Mouse (Mus musculus): Measurements from ENCODE around the gene Trim25. TPM values are rescaled to one million over a fixed set of nuclear protein-coding genes. Genes with fewer than 3 reads are reported as not detected.

The Trim25 gene
- polyA plus RNA-seq, 1 experiment: 2.5 TPM

- no peak for TF ChIP-seq CTCF (IDR thresholded peaks at IDR 0.05; ENCODE audit: borderline replicate concordance, insufficient read depth, low read depth, low read length)
- no peak for TF ChIP-seq POLR2A (IDR thresholded peaks at IDR 0.05; ENCODE audit: borderline replicate concordance, insufficient read depth, low read length)
- Histone ChIP-seq H3K27ac (ENCODE audit: insufficient read depth, low read length) (no peak overlapping the region), H3K4me3 (replicated peaks; ENCODE audit: insufficient read depth, low read depth, low read length) (no peak overlapping the region), H3K27me3 (ENCODE audit: control insufficient read depth, insufficient read depth, low read length) (no peaks in the 10 kb centered on the region), H3K4me1 (ENCODE audit: control insufficient read depth, insufficient read depth, low read length) (no peaks in the 10 kb centered on the region)
- WGBS: 99% methylated on average over 3 of the region's 3 CpGs
- DNase-seq: no peak
Measured at GRCm38 (mm10) chr11:89026117-89026516, 26.9 kb downstream of the Trim25 start.

GRCm38 (mm10) chr11:89027955-89028361 is 28.8 kb downstream of the Trim25 start:
- WGBS: 71% methylated on average over 10 of the region's 10 CpGs
- TF ChIP-seq CTCF (IDR thresholded peaks at IDR 0.05; ENCODE audit: borderline replicate concordance, insufficient read depth, low read depth, low read length): no peak
- no peak for DNase-seq
- H3K4me1 ChIP-seq (ENCODE audit: control insufficient read depth, insufficient read depth, low read length): no peaks in the 10 kb centered on the region
- H3K27me3 ChIP-seq (ENCODE audit: control insufficient read depth, insufficient read depth, low read length): no peaks in the 10 kb centered on the region
- H3K4me3 ChIP-seq (replicated peaks; ENCODE audit: insufficient read depth, low read depth, low read length): no peak overlapping the region
- H3K27ac ChIP-seq (ENCODE audit: insufficient read depth, low read length): no peak overlapping the region

- Histone ChIP-seq H3K4me3 (replicated peaks; ENCODE audit: insufficient read depth, low read depth, low read length) (no peak overlapping the region), H3K4me1 (ENCODE audit: control insufficient read depth, insufficient read depth, low read length) (no peaks in the 10 kb centered on the region), H3K27ac (ENCODE audit: insufficient read depth, low read length) (no peak overlapping the region), H3K27me3 (ENCODE audit: control insufficient read depth, insufficient read depth, low read length) (no peaks in the 10 kb centered on the region)
- 67% methylated on average over 10 of the region's 10 CpGs for WGBS
- no peak for DNase-seq
- TF ChIP-seq CTCF (IDR thresholded peaks at IDR 0.05; ENCODE audit: borderline replicate concordance, insufficient read depth, low read depth, low read length): no peak
- no peak for TF ChIP-seq POLR2A (IDR thresholded peaks at IDR 0.05; ENCODE audit: borderline replicate concordance, insufficient read depth, low read length)
Measured at GRCm38 (mm10) chr11:89028871-89029405, 29.8 kb downstream of the Trim25 start.

- DNase-seq: no peak
- H3K27me3 ChIP-seq (ENCODE audit: control insufficient read depth, insufficient read depth, low read length): no peaks in the 10 kb centered on the region
- H3K27ac ChIP-seq (ENCODE audit: insufficient read depth, low read length): no peak overlapping the region
- H3K4me3 ChIP-seq (replicated peaks; ENCODE audit: insufficient read depth, low read depth, low read length): no peak overlapping the region
- no peaks in the 10 kb centered on the region for H3K4me1 ChIP-seq (ENCODE audit: control insufficient read depth, insufficient read depth, low read length)
- TF ChIP-seq POLR2A (IDR thresholded peaks at IDR 0.05; ENCODE audit: borderline replicate concordance, insufficient read depth, low read length) (no peak), CTCF (IDR thresholded peaks at IDR 0.05; ENCODE audit: borderline replicate concordance, insufficient read depth, low read depth, low read length) (no peak)
- WGBS: 62% methylated on average over 6 of the region's 6 CpGs
Measured at GRCm38 (mm10) chr11:89030552-89030951, 31.4 kb downstream of the Trim25 start.

GRCm38 (mm10) chr11:89031189-89031588 is 32.0 kb downstream of the Trim25 start:
- 73% methylated on average over 1 of the region's 1 CpGs for WGBS
- no peak overlapping the region for H3K27ac ChIP-seq (ENCODE audit: insufficient read depth, low read length)
- no peaks in the 10 kb centered on the region for H3K4me1 ChIP-seq (ENCODE audit: control insufficient read depth, insufficient read depth, low read length)
- H3K4me3 ChIP-seq (replicated peaks; ENCODE audit: insufficient read depth, low read depth, low read length): no peak overlapping the region
- TF ChIP-seq CTCF (IDR thresholded peaks at IDR 0.05; ENCODE audit: borderline replicate concordance, insufficient read depth, low read depth, low read length): no peak
- no peaks in the 10 kb centered on the region for H3K27me3 ChIP-seq (ENCODE audit: control insufficient read depth, insufficient read depth, low read length)
- no peak for DNase-seq

DNA sequence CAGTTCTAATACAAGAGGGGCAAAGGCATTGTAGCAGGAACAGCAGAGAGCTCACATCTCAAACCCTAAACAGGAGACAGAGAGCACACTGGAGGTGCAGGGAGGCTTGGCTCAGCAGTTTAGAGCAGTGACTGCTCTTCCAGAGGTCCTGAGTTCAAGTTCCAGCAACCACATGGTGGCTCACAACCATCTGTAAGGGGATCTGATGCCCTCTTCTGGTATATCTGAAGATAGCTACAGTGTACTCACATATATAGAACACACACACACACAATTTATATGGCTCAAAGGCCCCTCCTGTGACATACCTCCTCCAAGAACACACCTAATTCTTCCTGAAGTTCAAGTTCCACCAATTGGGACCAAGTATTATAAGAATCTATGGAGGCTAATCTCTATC is 35.4 kb downstream of the Trim25 start:
- H3K27ac ChIP-seq (ENCODE audit: insufficient read depth, low read length): no peak overlapping the region
- no peaks in the 10 kb centered on the region for H3K4me1 ChIP-seq (ENCODE audit: control insufficient read depth, insufficient read depth, low read length)
- TF ChIP-seq CTCF (IDR thresholded peaks at IDR 0.05; ENCODE audit: borderline replicate concordance, insufficient read depth, low read depth, low read length) (no peak), POLR2A (IDR thresholded peaks at IDR 0.05; ENCODE audit: borderline replicate concordance, insufficient read depth, low read length) (no peak)
- no peaks in the 10 kb centered on the region for H3K27me3 ChIP-seq (ENCODE audit: control insufficient read depth, insufficient read depth, low read length)
- H3K4me3 ChIP-seq (replicated peaks; ENCODE audit: insufficient read depth, low read depth, low read length): no peak overlapping the region
- no peak for DNase-seq

DNA sequence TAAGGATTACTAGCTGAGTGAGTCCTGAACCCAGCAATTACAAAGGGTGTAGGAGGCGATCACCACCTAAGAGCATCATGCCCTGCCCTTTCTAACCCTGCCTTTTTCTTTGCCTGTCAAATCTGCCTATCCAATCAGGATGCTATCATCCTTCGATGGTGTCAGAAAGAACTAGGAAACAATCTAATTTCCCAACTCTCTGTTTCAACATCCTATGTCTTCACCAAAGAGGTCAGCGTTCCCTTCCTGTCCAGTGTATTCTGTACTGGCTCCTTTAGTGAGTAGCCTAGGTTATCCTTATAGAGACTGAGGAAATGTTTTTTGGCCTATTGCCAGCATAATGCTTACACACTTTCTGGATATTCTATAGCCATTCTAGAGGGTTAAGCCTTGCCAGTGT is 36.4 kb downstream of the Trim25 start:
- Histone ChIP-seq H3K27ac (ENCODE audit: insufficient read depth, low read length) (no peak overlapping the region), H3K27me3 (ENCODE audit: control insufficient read depth, insufficient read depth, low read length) (no peaks in the 10 kb centered on the region), H3K4me1 (ENCODE audit: control insufficient read depth, insufficient read depth, low read length) (no peaks in the 10 kb centered on the region), H3K4me3 (replicated peaks; ENCODE audit: insufficient read depth, low read depth, low read length) (no peak overlapping the region)
- no peak for TF ChIP-seq CTCF (IDR thresholded peaks at IDR 0.05; ENCODE audit: borderline replicate concordance, insufficient read depth, low read depth, low read length)
- TF ChIP-seq POLR2A (IDR thresholded peaks at IDR 0.05; ENCODE audit: borderline replicate concordance, insufficient read depth, low read length): no peak
- no peak for DNase-seq
- 88% methylated on average over 3 of the region's 3 CpGs for WGBS

GRCm38 (mm10) chr11:89038496-89038895 is 39.3 kb downstream of the Trim25 start:
- no peak for DNase-seq
- 78% methylated on average over 6 of the region's 6 CpGs for WGBS
- TF ChIP-seq POLR2A (IDR thresholded peaks at IDR 0.05; ENCODE audit: borderline replicate concordance, insufficient read depth, low read length) (no peak), CTCF (IDR thresholded peaks at IDR 0.05; ENCODE audit: borderline replicate concordance, insufficient read depth, low read depth, low read length) (no peak)

More at GRCm38 (mm10) chr11:89038496-89038895, 39.3 kb downstream of the Trim25 start:
- no peaks in the 10 kb centered on the region for H3K27me3 ChIP-seq (ENCODE audit: control insufficient read depth, insufficient read depth, low read length)
- H3K4me3 ChIP-seq (replicated peaks; ENCODE audit: insufficient read depth, low read depth, low read length): no peak overlapping the region
- H3K4me1 ChIP-seq (ENCODE audit: control insufficient read depth, insufficient read depth, low read length): no peaks in the 10 kb centered on the region
- H3K27ac ChIP-seq (ENCODE audit: insufficient read depth, low read length): no peak overlapping the region
